Mouse (Mus musculus): ENCODE measurements around the gene Ar.

Ar gene

DNA sequence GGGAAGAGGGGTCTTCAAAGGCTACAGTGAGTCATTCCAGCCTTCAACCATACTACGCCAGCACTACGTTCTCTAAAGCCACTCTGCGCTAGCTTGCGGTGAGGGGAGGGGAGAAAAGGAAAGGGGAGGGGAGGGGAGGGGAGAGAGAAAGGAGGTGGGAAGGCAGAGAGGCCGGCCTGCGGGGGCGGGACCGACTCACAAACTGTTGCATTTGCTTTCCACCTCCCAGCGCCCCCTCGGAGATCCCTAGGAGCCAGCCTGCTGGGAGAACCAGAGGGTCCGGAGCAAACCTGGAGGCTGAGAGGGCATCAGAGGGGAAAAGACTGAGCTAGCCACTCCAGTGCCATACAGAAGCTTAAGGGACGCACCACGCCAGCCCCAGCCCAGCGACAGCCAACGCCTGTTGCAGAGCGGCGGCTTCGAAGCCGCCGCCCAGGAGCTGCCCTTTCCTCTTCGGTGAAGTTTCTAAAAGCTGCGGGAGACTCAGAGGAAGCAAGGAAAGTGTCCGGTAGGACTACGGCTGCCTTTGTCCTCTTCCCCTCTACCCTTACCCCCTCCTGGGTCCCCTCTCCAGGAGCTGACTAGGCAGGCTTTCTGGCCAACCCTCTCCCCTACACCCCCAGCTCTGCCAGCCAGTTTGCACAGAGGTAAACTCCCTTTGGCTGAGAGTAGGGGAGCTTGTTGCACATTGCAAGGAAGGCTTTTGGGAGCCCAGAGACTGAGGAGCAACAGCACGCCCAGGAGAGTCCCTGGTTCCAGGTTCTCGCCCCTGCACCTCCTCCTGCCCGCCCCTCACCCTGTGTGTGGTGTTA, at the start of gene Ar:
Ar (plus strand) TSS at position 239 of the 812 bp plus-strand sequence.
- DNase-seq (ENCODE audit: low read depth, low spot score), result peak; percentile 18

DNA sequence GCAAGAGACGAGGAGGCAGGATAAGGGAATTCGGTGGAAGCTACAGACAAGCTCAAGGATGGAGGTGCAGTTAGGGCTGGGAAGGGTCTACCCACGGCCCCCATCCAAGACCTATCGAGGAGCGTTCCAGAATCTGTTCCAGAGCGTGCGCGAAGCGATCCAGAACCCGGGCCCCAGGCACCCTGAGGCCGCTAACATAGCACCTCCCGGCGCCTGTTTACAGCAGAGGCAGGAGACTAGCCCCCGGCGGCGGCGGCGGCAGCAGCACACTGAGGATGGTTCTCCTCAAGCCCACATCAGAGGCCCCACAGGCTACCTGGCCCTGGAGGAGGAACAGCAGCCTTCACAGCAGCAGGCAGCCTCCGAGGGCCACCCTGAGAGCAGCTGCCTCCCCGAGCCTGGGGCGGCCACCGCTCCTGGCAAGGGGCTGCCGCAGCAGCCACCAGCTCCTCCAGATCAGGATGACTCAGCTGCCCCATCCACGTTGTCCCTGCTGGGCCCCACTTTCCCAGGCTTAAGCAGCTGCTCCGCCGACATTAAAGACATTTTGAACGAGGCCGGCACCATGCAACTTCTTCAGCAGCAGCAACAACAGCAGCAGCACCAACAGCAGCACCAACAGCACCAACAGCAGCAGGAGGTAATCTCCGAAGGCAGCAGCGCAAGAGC, 1.3 kb downstream of the Ar start:
- peak; percentile 12 for DNase-seq (ENCODE audit: low read depth, low spot score)

DNA sequence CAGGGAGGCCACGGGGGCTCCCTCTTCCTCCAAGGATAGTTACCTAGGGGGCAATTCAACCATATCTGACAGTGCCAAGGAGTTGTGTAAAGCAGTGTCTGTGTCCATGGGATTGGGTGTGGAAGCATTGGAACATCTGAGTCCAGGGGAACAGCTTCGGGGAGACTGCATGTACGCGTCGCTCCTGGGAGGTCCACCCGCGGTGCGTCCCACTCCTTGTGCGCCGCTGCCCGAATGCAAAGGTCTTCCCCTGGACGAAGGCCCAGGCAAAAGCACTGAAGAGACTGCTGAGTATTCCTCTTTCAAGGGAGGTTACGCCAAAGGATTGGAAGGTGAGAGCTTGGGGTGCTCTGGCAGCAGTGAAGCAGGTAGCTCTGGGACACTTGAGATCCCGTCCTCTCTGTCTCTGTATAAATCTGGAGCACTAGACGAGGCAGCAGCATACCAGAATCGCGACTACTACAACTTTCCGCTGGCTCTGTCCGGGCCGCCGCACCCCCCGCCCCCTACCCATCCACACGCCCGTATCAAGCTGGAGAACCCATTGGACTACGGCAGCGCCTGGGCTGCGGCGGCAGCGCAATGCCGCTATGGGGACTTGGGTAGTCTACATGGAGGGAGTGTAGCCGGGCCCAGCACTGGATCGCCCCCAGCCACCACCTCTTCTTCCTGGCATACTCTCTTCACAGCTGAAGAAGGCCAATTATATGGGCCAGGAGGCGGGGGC, 2.0 kb downstream of the Ar start:
- no peak for DNase-seq (ENCODE audit: low read depth, low spot score)

DNA sequence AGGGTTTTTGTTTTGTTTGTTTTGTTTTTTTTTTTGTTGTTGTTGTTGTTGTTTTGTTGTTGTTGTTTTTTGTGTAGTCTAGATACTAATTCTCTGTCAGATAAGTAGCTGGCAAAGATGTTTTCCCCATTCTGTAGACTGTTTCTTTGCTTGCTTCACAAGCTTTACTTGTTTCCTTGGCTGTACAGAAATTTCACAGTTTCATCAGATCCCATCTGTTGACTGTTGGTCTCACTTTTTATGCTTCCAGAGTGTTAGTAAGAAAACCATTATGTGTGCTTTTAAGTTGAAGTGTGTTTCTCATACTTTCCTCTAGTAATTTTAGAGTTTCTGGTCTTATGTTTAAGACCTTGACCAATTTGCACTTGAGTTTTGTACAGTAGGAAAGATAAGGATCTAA, 41.2 kb downstream of the Ar start:
- no peak for DNase-seq (ENCODE audit: low read depth, low spot score)

DNA sequence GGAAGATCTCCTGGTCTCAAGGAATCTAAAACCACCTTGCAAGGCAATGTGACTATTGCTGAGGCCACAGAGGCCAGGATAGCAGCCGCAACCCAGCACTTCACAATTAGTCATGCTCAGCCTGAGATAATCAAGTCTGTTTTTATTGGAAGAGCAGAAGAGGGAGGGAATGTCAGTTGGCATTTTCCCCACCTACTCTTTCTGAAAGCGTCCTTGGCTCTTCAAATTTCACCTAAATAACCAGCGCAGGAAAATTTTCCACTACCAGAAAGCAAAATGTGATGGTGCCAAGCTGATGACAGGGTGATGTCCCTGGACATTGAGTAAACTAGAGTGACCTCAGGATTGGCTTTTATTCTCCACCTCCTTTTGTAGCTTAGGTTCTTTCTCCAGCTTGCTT, 57.2 kb downstream of the Ar start:
- DNase-seq (ENCODE audit: low read depth, low spot score), result no peak

DNA sequence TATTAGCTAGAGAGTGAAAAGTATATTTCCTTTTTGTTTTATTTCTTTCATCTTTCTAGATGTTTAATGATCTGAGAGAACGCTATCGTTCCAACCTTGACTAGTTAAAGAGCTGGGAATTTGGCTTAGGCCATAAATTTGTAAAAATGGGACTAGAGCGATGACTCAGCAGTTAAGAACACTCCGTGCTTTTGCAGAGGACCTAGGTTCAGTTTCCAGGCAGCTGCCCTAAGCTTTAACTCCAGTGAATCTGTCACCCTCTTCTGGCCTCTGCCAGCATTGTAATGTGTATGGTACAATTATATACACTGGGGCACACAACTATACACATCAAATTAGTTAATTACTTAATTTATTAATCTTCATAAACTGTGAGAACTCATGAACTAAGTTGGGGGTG, 58.6 kb downstream of the Ar start:
- DNase-seq (ENCODE audit: low read depth, low spot score), result no peak

DNA sequence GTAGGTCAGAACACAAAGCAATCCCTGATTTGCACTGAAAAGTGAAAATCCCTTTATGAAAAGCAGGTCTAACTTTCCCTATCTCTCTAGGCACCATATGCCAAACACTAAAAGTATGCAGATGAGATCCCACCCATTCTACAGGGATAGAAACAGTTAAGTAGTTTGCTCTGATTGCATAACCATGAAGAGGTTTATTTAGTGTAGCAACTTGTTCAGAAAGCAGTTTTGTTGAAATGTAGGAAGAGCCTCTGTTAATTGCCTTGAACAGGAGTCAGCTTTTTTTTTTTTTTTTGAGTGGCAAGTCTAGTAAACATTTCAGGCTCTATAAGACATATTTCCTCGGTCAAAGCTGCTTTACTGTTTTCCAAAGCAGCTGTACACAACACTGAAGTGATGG, 67.5 kb downstream of the Ar start:
- DNase-seq (ENCODE audit: low read depth, low spot score), result no peak

DNA sequence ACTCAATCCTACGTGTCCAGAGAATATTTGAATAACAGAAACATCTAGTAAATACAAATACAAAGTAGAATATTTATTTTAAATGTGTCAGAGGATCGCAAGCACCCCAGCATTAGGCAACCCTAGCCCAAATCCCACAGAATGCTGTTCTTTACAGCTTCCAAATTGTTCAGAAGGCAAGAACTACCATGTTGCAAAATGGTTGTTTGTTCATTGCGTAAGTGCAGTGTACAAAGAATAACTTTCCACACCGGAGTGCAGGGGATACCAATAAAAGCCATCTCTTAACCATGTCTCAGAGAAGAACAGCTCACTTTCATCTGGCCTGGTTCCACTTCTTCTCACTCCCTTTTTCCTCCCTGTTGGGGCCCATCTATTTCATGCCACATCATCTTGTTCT, 90.4 kb downstream of the Ar start:
- DNase-seq (ENCODE audit: low read depth, low spot score), result no peak

DNA sequence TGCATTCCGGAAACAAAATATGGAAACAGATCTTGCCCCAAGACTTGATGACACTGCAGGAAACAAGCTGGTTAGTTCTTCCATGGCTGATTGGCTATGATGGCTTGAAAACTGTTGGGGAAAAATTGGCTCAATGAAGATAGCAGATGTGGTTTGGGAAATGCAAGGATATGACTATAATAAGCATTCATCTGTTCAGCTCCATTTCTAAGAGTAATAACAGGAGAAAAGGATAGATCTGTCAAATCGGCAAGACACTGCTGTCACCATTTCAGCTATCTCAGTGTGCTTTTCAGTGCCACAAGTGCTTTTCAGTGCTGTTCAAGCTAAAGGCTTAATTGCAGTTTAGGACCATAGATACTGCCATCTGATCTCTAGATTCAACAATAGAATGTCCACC, 96.5 kb downstream of the Ar start:
- no peak for DNase-seq (ENCODE audit: low read depth, low spot score)

DNA sequence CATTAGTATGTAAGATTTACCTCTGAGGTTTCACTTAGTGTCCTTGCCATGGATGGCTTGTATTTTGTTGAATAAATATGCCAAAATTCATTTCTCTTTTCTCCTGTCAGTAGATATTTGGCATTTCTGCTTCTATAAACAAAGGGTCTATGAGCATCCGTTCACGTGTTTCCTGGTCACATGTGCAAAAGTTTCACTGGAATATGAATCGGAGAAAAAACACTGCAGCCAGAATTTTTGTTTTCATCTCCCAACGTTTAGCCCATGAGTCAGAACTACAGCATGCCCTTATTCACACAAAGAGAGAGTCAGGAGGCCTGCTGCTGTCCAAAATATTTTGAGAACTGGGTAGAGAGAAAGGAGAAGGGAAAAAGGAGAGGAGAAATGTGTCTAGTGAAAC, 99.8 kb downstream of the Ar start:
- DNase-seq (ENCODE audit: low read depth, low spot score), result no peak

DNA sequence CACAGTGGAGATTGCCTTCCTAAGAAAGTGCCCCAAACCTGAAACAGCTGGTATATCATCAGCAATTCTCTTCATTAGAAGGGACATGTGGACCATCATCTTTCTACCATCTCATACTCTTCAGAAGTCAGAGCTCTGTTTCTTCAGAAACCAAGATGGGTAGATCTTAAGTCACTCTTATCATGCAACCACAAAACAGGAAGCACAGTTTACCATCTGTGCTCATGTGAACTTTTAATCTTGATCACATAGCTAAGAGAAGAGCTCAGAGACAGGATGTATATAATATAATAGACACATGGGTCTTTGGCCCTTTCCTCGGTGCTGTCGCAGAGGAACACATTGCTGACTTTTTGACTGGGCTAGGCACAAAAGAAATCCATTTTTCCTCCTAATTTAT, 111.1 kb downstream of the Ar start:
- DNase-seq (ENCODE audit: low read depth, low spot score), result no peak

DNA sequence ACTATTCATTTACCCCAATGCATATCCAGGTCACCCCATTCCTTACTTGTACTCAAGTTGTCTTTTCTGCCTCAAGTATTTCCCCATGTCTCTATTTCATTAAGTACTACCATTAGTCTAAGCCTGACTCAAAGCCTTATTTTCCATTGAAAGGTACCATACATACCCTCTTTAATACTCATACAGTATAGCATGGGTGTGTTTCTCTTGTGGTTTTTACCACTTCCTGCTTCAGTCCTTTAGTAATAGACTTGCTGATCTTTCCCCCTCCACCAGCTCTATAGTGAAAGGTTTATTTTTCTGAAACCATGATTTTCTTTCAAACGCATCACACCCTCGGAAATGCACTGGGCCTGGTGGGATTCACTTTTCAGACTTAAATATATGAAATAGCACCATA, 117.2 kb downstream of the Ar start:
- no peak for DNase-seq (ENCODE audit: low read depth, low spot score)

DNA sequence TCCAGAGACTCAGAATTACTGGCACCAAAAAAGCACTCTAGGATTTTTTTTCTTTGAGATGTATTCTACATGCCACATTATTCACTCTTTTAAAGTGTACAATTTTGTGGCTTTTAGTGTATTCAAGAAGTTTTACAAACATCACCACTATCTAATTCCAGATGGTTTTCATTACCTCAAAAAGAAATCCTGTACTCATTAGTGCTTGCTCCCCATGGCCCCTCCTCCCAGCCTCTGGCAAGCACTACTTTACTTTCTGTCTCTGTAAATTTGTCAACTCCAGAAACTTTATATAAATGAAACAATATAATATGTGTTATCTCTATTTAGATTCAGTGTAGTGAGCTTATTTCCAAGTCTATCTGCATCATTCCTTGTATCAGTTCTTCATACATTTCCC, 122.8 kb downstream of the Ar start:
- no peak for DNase-seq (ENCODE audit: low read depth, low spot score)

DNA sequence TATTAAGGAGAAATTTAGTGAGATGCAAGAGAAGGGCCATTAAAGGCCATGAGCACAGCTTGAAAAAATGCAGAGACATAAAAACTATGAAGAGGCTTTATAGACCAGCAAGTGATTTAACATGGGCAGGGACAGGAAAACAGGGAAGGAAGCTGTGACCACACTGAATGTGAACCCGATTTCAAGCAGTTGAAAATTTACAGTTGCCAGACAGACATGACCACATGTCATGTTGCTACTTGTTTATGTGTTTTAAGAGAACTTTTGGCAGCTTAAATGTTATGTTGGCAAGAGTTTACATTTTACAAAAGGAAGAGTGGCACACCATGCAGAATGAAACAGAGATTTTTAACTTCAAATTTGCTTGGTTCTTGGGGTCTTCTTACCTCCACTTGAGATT, 143.2 kb downstream of the Ar start:
- DNase-seq (ENCODE audit: low read depth, low spot score), result no peak

DNA sequence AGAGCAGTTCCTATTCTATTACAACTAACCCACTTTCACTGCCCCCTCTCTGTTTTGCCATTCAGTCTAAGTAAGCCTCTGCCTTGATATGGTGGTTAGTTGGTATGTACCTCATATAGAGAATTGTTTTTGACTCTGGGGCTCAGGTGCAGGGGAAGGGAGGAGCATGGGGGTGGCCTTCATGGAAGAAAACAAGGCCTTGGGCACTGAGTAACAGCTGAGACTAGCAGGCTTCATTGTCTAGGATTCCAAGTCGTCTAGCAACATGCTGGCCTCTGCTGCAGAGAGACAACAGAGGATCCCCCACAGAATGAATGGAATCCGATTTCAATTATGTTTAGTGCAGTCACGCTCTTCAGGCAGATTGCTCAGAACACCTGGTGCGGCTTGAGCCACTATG, 152.1 kb downstream of the Ar start:
- peak; percentile 12 for DNase-seq (ENCODE audit: low read depth, low spot score)

DNA sequence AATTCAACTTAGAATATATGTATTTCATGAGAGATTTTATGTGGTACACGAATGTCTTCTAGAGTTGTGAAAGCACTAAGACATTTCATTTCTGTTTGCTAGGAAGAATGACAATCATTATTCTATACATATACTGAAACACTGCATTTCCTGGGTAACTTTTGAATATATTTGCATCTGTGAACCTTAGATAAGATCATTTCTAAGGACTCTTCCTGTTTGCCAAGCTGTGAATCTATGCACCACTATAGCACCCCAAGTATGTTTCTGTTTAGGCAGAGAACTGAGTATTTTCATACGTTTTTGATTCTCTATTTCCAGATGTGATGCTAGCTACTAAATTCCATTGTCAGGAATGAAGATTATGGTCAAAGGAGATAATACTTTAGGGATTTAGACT, 153.4 kb downstream of the Ar start:
- DNase-seq (ENCODE audit: low read depth, low spot score), result no peak

DNA sequence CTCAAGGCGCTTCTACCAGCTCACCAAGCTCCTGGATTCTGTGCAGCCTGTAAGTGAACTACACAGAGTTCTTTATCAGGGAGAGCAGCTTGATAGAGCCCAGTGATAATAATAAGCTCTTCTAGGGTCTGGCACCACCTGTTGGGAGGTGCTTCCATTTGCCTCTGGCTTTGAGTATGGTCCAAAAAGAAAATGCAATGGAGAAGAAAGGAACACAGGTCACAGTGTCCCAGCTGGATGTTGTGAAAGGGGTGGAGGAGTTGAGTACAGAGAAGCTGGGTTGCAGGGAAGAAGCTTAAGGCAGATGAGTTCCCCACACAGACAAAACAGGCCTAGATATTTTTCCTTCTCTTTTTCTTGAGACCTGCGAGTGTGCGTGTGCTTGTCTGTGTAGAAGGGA, 167.4 kb downstream of the Ar start:
- no peak for DNase-seq (ENCODE audit: low read depth, low spot score)

DNA sequence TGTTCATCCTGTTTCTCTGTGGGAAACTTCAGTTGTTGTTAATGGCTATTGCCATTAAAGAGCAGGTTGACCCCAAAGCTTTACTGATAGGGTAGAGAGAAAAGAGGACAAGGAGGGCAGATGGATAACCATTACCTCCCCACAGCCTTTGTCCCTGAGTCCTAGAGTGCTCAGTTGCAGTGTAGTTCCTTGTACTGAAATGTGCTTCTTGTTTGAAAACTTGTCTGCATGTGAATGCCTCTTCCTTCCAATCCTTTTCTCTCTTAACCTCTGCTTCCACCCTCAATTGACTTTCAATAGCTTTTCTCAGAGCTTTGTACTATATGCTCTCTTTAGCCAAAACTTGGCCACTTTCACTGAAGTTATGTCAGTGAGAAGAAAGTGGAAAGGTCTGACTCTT, 168.9 kb downstream of the Ar start:
- no peak for DNase-seq (ENCODE audit: low read depth, low spot score)

DNA sequence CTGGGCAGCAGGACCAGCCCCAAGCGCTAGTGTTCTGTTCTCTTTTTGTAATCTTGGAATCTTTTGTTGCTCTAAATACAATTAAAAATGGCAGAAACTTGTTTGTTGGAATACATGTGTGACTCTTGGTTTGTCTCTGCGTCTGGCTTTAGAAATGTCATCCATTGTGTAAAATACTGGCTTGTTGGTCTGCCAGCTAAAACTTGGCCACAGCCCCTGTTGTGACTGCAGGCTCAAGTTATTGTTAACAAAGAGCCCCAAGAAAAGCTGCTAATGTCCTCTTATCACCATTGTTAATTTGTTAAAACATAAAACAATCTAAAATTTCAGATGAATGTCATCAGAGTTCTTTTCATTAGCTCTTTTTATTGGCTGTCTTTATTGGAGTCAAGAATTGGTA, 174.5 kb downstream of the Ar start:
- DNase-seq (ENCODE audit: low read depth, low spot score), result no peak

DNA sequence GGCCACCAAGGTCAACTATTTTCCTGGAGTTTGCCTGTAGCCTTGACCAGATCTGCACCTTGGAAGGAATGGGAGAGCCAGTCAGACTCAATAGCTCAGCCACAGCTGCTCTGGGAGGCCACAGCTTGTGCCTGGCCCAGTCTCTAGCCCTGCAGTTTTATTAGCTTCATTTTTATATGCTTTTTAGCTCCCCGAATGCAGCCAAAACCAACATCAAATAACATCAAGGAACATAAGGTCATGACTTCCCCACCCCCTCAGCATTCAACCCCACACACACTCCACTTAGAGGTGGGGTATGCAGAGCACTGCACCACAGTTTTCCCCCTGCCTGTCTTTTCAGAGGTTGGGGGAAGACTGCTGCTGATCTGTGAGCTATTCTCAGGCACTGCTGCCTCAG, 198.9 kb downstream of the Ar start:
- DNase-seq (ENCODE audit: low read depth, low spot score), result no peak

DNA sequence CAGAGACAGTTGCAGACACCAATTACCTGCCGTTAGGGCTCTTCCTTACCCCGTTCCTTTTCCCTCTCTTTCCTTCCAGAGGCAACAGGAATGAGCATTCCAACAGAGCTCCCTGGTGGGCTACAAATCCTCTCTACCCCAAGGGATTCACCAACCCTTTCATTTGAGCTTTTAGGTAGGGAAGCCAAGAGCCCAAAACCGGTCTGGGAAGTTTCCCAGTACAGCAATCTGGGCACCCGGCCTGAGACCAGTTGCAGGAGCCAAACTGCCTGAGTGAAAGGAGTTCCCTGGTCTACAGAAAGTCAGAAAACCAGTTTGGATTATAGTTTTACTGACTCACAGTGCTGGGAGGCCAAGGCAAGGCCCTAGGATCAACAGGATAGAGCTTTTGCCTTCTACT, 199.5 kb downstream of the Ar start:
- DNase-seq (ENCODE audit: low read depth, low spot score), result no peak
